Mouse (Mus musculus) stomach, postnatal 0 days (tissue): ENCODE measurements at regions not wholly inside any gene's neighbourhood (a gene's known extent, or its start where the extent isn't known, plus 50 kb on each side); places are given as distances from the start of the nearest gene placed in this dataset.

ENCODE experiments used
- ATAC-seq: fragments of 200-750 bp; cut with Nextera tagmentation; 2 replicates; pipeline ENCODE4 v1.8.0; 2017; ENCODE audit not compliant: low FRiP score, low TSS enrichment
- DNase-seq: peaks from one replicate; pipeline ENCODE4 v3.0.0-alpha.2; 2016; ENCODE audit warnings: low spot score
- H3K27ac ChIP-seq: fragments of 300-500 bp; sonication (generic); replicated peaks from 2 replicates; pipeline ENCODE4 v1.5.1; 2014; ENCODE audit warnings: mild to moderate bottlenecking, control low read depth
- H3K27me3 ChIP-seq: fragments of 300-500 bp; sonication (generic); 2 replicates; pipeline ENCODE4 v1.6.1; 2014; ENCODE audit warnings: low read length; ENCODE audit not compliant: control insufficient read depth, insufficient read depth
- H3K36me3 ChIP-seq: fragments of 300-500 bp; sonication (generic); 2 replicates; pipeline ENCODE4 v1.6.1; 2014; ENCODE audit warnings: low read length, mixed read lengths; ENCODE audit not compliant: control insufficient read depth, insufficient read depth
- H3K4me1 ChIP-seq: fragments of 300-500 bp; sonication (generic); replicated peaks from 2 replicates; pipeline ENCODE4 v1.6.1; 2014; ENCODE audit warnings: antibody characterized with exemption; ENCODE audit not compliant: control insufficient read depth, insufficient read depth
- H3K4me2 ChIP-seq: fragments of 300-500 bp; sonication (generic); replicated peaks from 2 replicates; pipeline ENCODE4 v1.6.1; 2014; ENCODE audit warnings: low read depth, mild to moderate bottlenecking, control low read depth, moderate library complexity
- H3K4me3 ChIP-seq: fragments of 300-500 bp; sonication (generic); 2 replicates; pipeline ENCODE4 v1.5.1; 2014; ENCODE audit warnings: low read depth, low read length, control low read depth
- H3K9ac ChIP-seq: fragments of 300-500 bp; sonication (generic); 2 replicates; pipeline ENCODE4 v1.6.1; 2014; ENCODE audit warnings: mild to moderate bottlenecking, low read length, control low read depth, mixed read lengths
- H3K9me3 ChIP-seq: fragments of 300-500 bp; sonication (generic); 2 replicates; pipeline ENCODE4 v1.6.1; 2016; ENCODE audit warnings: low read length; ENCODE audit not compliant: control insufficient read depth
- CTCF ChIP-seq: IDR thresholded peaks from 2 replicates; pipeline ENCODE4 v1.5.1; 2016; ENCODE audit warnings: antibody characterized with exemption, low read depth, mild to moderate bottlenecking, moderate library complexity
- EP300 ChIP-seq: optimal IDR thresholded peaks from 2 replicates; pipeline ENCODE3; 2016; ENCODE audit warnings: antibody characterized with exemption
- WGBS: fragments of 180-500 bp; shearing (Covaris S2); extraction: QIAGEN DNeasy Blood & Tissue Kit; methylation state at CpG from one replicate; pipeline ENCODE4 v1.1.7; 2014; 5-methylcytosine and 5-hydroxymethylcytosine counted together

DNA sequence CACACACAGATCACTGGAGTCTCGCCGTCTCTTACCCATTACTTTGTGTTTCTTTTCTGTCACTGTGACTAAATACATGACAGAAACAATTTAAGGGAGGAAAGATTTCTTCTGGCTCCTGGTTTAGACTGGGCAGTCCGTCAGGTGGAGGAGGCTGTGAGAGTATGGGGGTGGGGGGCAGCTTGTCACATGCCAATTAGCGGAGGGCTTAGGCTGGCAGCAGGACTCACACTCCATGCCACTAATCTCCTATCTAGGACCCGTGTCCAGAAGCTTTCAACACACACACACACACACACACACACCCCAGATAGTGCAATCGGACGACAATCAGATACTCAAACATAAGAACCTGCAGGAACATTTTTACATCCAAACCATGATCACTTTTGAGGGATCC is 73.0 kb downstream of the Irx6 start:
- Histone ChIP-seq H3K36me3 (no peaks in the 10 kb centered on the region), H3K4me1 (no peaks in the 10 kb centered on the region), H3K27me3 (no peaks in the 10 kb centered on the region), H3K9ac (no peak overlapping the region), H3K9me3 (no peaks in the 10 kb centered on the region), H3K27ac (no peak overlapping the region), H3K4me2 (no peak overlapping the region), H3K4me3 (no peak overlapping the region)
- TF ChIP-seq EP300 (no peak), CTCF (no peak)
- ATAC-seq (no peak), DNase-seq (no peak)
- 61% methylated on average over 7 of the region's 7 CpGs for WGBS

DNA sequence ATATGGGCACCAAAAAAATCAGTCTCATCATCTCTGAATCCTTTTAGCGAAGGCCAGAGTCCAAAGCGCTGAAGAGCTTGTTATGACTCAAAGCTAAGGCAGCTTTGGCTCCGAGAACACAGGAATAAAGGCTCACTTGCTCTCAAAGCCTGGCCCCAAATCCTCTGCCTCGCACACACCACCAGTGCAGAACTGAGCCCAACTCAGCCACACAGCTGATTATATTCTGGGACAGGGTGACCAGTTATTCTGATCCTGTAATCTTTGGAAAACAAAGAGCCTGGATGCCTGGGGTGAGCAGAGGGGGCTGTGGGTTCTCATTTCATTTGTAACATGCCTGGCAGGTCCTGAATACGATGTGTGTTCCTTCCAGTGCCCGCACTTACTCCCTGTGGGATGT is 73.9 kb downstream of the Irx6 start:
- H3K27ac ChIP-seq, result no peak overlapping the region
- H3K9ac ChIP-seq, result no peak overlapping the region
- TF ChIP-seq CTCF (no peak), EP300 (no peak)
- ATAC-seq, result no peak
- no peak overlapping the region for H3K4me2 ChIP-seq
- no peak for DNase-seq
- H3K9me3 ChIP-seq, result no peaks in the 10 kb centered on the region
- H3K27me3 ChIP-seq, result no peaks in the 10 kb centered on the region
- H3K36me3 ChIP-seq, result no peaks in the 10 kb centered on the region
- WGBS, result 54% methylated on average over 6 of the region's 6 CpGs
- H3K4me1 ChIP-seq, result no peaks in the 10 kb centered on the region
- no peak overlapping the region for H3K4me3 ChIP-seq

DNA sequence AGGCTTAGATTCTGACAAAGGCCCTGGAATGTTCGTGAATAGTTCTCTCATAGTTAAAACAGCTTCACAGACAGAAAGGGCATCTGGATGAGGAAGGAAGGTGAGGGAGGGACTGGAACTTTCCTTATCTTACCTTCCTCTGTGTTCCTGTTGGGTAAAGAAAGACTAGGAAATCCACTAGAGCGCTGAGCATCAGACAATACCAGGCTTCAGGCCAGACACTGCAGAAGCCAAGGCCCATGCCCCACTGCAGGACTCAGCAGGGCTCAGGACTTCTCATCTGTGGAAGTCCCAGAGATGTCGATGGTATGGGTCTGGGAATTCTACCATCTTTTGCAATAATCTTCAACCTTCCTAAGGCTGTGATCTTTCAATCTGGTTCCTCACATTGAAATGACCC is 67.2 kb upstream of the Mmp2 start:
- no peaks in the 10 kb centered on the region for H3K36me3 ChIP-seq
- TF ChIP-seq EP300 (no peak), CTCF (no peak)
- no peak for DNase-seq

DNA sequence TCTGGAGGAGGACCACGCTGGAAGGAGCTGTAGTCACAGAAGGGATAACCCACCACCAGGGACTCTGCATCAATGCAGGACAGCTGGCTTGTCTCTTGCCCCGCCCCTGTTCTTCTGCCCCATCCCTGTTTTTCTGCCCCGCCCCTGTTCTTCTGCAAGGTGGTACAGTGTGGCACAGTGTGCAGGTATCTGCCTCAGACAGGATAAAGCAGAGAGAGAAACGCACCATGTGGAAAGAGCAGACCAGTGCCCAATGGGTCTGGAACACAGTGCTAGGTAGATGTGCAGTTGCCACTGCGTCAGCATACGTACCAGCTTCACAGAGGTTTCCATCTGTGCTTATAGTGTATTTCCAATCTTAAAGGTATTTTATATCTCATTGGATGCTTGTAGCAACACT is 66.2 kb upstream of the Mmp2 start:
- TF ChIP-seq EP300 (no peak), CTCF (no peak)
- 88% methylated on average over 6 of the region's 6 CpGs for WGBS
- Histone ChIP-seq H3K9me3 (no peaks in the 10 kb centered on the region), H3K4me2 (no peak overlapping the region), H3K4me1 (no peaks in the 10 kb centered on the region), H3K9ac (no peak overlapping the region), H3K27ac (no peak overlapping the region), H3K4me3 (no peak overlapping the region), H3K27me3 (no peaks in the 10 kb centered on the region), H3K36me3 (no peaks in the 10 kb centered on the region)
- ATAC-seq (no peak), DNase-seq (no peak)

More for the DNA sequence above, 67.2 kb upstream of the Mmp2 start:
- Histone ChIP-seq H3K9me3 (no peaks in the 10 kb centered on the region), H3K27ac (no peak overlapping the region), H3K4me1 (no peaks in the 10 kb centered on the region), H3K9ac (no peak overlapping the region), H3K4me3 (no peak overlapping the region), H3K4me2 (no peak overlapping the region), H3K27me3 (no peaks in the 10 kb centered on the region)
- WGBS, result 78% methylated on average over 3 of the region's 3 CpGs
- ATAC-seq, result no peak

DNA sequence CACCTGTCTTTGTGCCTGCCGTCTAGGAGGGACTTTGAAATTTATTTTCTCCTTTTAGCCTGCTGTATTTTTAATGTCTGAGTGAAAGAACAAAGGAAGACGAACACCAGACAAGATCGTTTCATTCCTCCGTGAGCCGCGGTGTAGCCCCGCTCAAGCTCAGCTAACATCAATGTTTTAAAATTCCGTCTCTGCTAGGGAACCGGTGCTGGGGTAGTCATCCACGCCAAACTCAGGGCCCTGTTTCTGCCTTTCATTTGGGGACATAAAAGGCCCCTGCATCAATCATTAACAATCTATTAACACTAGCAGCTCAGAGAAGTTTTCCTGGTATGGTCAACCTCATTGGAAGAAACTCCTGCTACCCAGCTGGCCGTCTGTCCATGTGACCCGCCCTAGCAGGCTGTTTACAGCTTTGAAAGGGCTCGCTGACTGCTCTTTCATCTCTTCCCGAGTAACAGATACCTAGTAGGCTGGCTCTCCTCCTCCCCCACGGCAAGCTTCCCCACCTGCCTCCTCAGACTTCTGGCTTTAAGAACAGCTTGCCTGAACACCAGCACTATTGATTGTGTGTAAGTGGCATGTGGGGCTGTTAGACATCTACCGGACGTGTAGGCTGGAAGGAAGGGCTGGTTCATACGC is 65.0 kb upstream of the Mmp2 start:
- Histone ChIP-seq H3K9me3 (no peaks in the 10 kb centered on the region), H3K4me3 (no peak overlapping the region; the same call in 1 of the 2 replicates), H3K4me1 (no peaks in the 10 kb centered on the region), H3K27ac (no peak overlapping the region), H3K27me3 (no peaks in the 10 kb centered on the region; the same call in 1 of the 2 replicates), H3K36me3 (no peaks in the 10 kb centered on the region), H3K9ac (no peak overlapping the region), H3K4me2 (peak overlapping the region; percentile 35; the same call in 1 of the 2 replicates)
- WGBS, result 7% methylated on average over 18 of the region's 18 CpGs
- no peak for TF ChIP-seq CTCF
- no peak for TF ChIP-seq EP300
- ATAC-seq (no peak), DNase-seq (no peak)

DNA sequence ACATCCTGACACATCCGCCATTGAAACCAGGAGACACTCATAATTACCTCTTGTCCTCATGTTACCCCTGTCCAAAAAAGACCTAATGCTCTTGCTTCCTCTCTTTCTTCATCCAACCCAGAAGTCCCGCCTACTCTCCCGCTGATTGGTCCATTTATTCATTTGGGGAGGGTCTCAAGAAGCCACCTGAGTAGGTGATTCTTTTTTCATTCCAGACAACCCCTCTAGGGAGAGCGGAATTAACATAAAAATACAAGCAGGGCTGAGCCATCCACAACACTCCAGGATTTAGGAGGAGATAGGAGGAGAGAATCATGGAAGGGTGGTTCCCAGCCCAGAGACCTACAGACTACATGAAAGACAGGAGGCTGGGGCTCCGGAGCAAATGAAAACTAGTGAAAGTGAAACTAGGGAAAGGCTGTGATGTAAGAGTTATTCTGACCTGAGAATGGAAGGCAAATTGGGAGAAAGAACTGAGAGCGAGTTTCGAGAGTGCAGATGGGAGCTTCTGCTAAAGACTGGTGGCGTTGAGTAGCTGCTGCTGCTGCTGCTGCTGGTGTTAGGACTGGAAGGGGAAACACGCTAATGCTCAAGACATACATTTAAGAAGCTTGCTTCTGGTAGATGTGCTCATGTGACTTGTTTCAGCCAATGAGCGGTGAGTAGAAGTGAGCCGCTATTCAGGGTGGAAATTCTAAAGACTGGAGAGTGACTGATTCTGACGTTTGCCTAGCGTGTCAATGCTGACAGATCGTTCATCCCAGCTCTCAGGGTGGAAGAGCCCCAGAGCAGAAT is 55.0 kb upstream of the Mmp2 start:
- Histone ChIP-seq H3K4me1 (no peaks in the 10 kb centered on the region), H3K36me3 (no peaks in the 10 kb centered on the region), H3K27ac (no peak overlapping the region), H3K4me3 (peak overlapping the region; percentile 14; the same call in 1 of the 2 replicates), H3K4me2 (no peak overlapping the region), H3K9ac (no peak overlapping the region), H3K9me3 (no peaks in the 10 kb centered on the region), H3K27me3 (no peaks in the 10 kb centered on the region)
- WGBS, result 52% methylated on average over 14 of the region's 14 CpGs
- no peak for DNase-seq
- no peak for TF ChIP-seq EP300
- TF ChIP-seq CTCF, result no peak
- no peak for ATAC-seq
